Mouse (Mus musculus) kidney, adult 2 months (tissue): ENCODE data around the gene Spink2.

Source experiments
- CTCF ChIP-seq: fragments of 200-500 bp; conservative IDR thresholded peaks from 2 replicates; pipeline ENCODE4 v1.5.1; 2011; ENCODE audit warnings: low read depth, mild to moderate bottlenecking, control low read depth, low read length, moderate library complexity, mixed read lengths; ENCODE audit not compliant: insufficient read depth, insufficient read length
- POLR2A ChIP-seq: fragments of 200-500 bp; IDR thresholded peaks from one replicate; pipeline ENCODE4 v1.6.1; 2011; ENCODE audit warnings: low read depth, low read length, control low read depth

- TF ChIP-seq CTCF (no peak), POLR2A (no peak)
Observed at GRCm38 (mm10) chr5:77206134-77206533, 5.1 kb downstream of the Spink2 start.
